Mouse (Mus musculus): ENCODE measurements at regions not wholly inside any gene's neighbourhood (a gene's known extent, or its start where the extent isn't known, plus 50 kb on each side); places are given as distances from the start of the nearest gene placed in this dataset.

DNA sequence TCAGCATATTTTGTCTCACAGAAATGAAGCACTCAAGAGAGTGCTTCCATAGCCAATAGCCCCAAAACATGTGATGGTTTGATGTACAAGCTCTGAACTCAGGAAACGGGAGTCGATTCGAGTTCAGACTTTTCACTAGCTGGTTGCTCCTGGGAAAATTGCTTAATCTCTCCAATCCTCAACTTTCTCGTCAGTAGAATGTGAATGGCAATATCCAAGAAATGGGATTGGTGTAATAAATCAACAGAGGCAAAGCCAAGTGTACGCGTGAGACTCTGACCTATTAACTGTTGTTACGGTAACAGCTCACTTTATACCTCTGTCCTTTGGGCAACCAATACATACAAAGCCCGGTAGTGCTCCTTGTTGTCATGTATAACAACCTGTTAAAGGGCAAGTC is 94.6 kb downstream of the Cog6 start:
- no peak for DNase-seq
- H3K4me3 ChIP-seq (ENCODE audit: low read depth, low read length): no peak overlapping the region
- WGBS (ENCODE audit: insufficient replicate concordance): 85% methylated on average over 8 of the region's 8 CpGs
- no peak overlapping the region for H3K4me2 ChIP-seq (ENCODE audit: low read depth, low read length)
- H3K9ac ChIP-seq (replicated peaks): no peak overlapping the region
- no peaks in the 10 kb centered on the region; the same call in 1 of the 2 replicates for H3K4me1 ChIP-seq (ENCODE audit: insufficient read depth)
- H3K36me3 ChIP-seq (replicated peaks; ENCODE audit: insufficient read depth, low read length): no peaks in the 10 kb centered on the region
- peaks cover 2% of the 10 kb centered on the region; the same call in 1 of the 2 replicates for H3K9me3 ChIP-seq (ENCODE audit: low read length)
- TF ChIP-seq EP300 (IDR thresholded peaks at IDR 0.05; ENCODE audit: low read depth) (no peak), CTCF (IDR thresholded peaks at IDR 0.05; ENCODE audit: low read depth) (no peak)
- no peak overlapping the region for H3K27ac ChIP-seq (ENCODE audit: low read depth)
- ATAC-seq: no peak
- H3K27me3 ChIP-seq (ENCODE audit: insufficient read depth, low read length): no peaks in the 10 kb centered on the region

DNA sequence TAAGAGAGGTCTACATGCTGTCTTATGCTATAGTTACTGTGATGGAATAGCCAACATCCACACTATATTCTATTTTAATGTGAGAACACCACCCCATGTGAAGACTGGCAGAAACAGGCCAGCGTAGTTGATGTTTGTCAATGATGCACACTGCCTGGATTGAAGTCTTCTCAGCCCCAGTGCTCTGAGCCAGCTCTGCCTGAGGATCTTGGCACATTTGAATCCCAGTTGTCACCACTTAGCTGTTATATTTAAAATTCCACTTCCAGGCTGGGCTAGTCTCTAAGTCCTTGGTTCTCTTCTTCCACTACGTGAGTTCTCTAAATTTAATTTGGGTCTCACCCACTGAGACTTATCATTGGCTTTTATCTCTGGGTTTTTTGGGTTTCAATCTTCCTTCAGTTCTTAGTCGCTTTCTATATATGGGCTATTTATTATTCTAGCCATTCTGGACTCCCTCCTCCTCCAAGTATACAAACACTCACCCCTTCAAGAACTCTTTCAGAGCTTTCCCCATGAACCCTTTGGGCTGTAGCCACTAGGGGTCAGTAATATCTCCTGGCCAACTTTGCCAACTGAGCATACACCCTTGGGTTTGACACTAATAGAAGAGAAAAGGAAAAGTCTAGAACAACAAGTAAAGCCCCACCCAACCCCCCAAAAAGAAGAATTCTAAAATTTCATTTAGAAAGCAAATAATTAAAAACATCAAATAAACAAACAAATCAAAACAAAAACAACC is 110.0 kb downstream of the Cog6 start:
- no peaks in the 10 kb centered on the region for H3K27me3 ChIP-seq (ENCODE audit: insufficient read depth, low read length)
- WGBS (ENCODE audit: insufficient replicate concordance): 78% methylated on average over 3 of the region's 3 CpGs
- H3K4me2 ChIP-seq (ENCODE audit: low read depth, low read length): no peak overlapping the region
- H3K9ac ChIP-seq (replicated peaks): no peak overlapping the region
- no peak overlapping the region for H3K4me3 ChIP-seq (ENCODE audit: low read depth, low read length)
- H3K9me3 ChIP-seq (ENCODE audit: low read length): peaks cover 6% of the 10 kb centered on the region
- ATAC-seq (no peak), DNase-seq (no peak)
- H3K27ac ChIP-seq (ENCODE audit: low read depth): no peak overlapping the region
- H3K4me1 ChIP-seq (ENCODE audit: insufficient read depth): no peaks in the 10 kb centered on the region
- no peak for TF ChIP-seq EP300 (IDR thresholded peaks at IDR 0.05; ENCODE audit: low read depth)
- TF ChIP-seq CTCF (IDR thresholded peaks at IDR 0.05; ENCODE audit: low read depth): peak; percentile 42
- no peaks in the 10 kb centered on the region for H3K36me3 ChIP-seq (replicated peaks; ENCODE audit: insufficient read depth, low read length)

DNA sequence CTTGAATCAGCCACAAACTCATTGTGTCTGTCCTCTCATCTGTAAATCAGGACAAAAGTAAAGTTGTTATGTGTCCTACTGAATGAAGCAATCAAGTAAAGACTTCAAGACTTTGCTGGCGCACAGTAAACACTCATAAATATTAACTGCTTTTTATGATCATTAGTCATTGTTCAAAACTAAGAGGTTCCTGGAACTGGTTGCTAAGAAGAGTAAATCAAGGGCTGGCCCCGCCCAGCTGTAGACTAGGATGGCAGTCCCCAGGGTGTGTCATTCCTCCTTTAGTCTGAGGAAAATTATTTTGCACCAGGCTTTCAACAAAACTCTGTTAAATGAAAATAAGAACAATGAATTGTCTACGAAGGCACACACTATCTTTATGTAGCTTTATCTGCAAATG is 113.0 kb downstream of the Cog6 start:
- H3K9ac ChIP-seq (replicated peaks): no peak overlapping the region
- no peak for TF ChIP-seq CTCF (IDR thresholded peaks at IDR 0.05; ENCODE audit: low read depth)
- TF ChIP-seq EP300 (IDR thresholded peaks at IDR 0.05; ENCODE audit: low read depth): no peak
- H3K4me1 ChIP-seq (ENCODE audit: insufficient read depth): no peaks in the 10 kb centered on the region
- no peaks in the 10 kb centered on the region for H3K9me3 ChIP-seq (ENCODE audit: low read length)
- ATAC-seq (no peak), DNase-seq (no peak)
- WGBS (ENCODE audit: insufficient replicate concordance): 69% methylated on average over 3 of the region's 3 CpGs
- H3K27me3 ChIP-seq (ENCODE audit: insufficient read depth, low read length): no peaks in the 10 kb centered on the region
- no peak overlapping the region for H3K4me2 ChIP-seq (ENCODE audit: low read depth, low read length)
- H3K36me3 ChIP-seq (replicated peaks; ENCODE audit: insufficient read depth, low read length): no peaks in the 10 kb centered on the region
- no peak overlapping the region for H3K27ac ChIP-seq (ENCODE audit: low read depth)
- H3K4me3 ChIP-seq (ENCODE audit: low read depth, low read length): no peak overlapping the region

DNA sequence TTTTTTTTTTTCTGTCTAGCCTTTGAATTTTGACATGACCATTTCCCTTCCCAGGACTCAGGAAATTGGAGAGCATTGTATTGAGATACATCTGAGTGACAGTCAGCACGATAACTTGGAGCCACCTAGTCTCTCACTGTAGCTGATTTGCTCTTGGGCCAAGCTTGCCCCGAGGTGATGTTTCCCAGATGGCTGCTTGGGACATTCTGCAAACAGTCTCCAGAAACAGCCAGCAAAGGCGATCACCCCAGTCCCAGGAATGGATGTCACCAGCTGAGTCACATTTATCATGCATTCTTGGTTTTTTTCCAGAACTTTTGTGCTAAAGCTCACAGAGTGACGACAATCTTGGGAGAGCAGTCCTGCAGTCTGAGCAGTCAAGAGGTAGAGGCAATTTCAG is 119.4 kb downstream of the Cog6 start:
- ATAC-seq (no peak), DNase-seq (peak; percentile 16)
- Histone ChIP-seq H3K9me3 (ENCODE audit: low read length) (no peaks in the 10 kb centered on the region), H3K4me1 (ENCODE audit: insufficient read depth) (no peaks in the 10 kb centered on the region), H3K4me3 (ENCODE audit: low read depth, low read length) (no peak overlapping the region), H3K4me2 (ENCODE audit: low read depth, low read length) (no peak overlapping the region), H3K27ac (ENCODE audit: low read depth) (no peak overlapping the region), H3K9ac (replicated peaks) (no peak overlapping the region), H3K27me3 (ENCODE audit: insufficient read depth, low read length) (no peaks in the 10 kb centered on the region), H3K36me3 (replicated peaks; ENCODE audit: insufficient read depth, low read length) (no peaks in the 10 kb centered on the region)
- 57% methylated on average over 4 of the region's 4 CpGs for WGBS (ENCODE audit: insufficient replicate concordance)
- no peak for TF ChIP-seq EP300 (IDR thresholded peaks at IDR 0.05; ENCODE audit: low read depth)
- no peak for TF ChIP-seq CTCF (IDR thresholded peaks at IDR 0.05; ENCODE audit: low read depth)

DNA sequence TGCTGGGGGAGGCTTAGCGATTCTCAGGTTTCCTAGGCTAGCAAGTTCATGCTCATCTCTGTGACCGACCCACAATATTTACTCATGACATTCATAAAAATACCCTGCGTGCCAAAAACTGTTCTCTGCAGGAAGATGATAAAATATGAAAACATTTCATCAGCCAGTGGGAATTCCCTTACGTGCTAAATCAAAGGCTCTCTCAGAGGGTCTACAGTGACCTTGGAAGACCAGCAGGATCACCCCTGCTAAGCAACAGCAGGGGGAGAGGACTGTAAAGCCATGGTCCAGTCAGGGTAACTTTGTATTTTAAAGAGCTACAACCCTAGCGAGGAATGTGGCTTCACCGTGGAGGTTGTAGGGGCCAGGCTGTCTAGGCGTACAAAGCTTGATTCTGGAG is 120.6 kb downstream of the Cog6 start:
- H3K27ac ChIP-seq (ENCODE audit: low read depth): no peak overlapping the region
- no peak for ATAC-seq

DNA sequence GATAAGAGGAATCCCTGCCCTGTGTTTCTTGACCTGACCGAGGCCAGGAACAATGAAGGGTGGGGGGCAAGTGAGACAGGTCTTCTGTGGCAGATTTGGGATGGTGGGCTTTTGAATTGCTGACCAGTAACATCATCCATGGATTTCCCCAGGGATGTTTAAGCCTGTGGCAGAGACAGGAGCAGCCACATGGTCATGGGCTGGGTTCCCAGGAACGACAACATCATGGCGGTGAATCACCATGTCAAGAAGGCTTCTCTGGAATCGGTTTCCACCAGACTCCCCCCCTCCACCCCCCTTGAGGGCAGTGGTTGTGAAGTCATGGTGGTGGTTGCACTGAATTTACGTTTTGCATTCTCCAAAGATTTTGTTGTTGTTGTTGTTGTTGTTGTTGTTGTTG is 121.3 kb downstream of the Cog6 start:
- Histone ChIP-seq H3K4me1 (ENCODE audit: insufficient read depth) (no peaks in the 10 kb centered on the region), H3K36me3 (replicated peaks; ENCODE audit: insufficient read depth, low read length) (no peaks in the 10 kb centered on the region), H3K27ac (ENCODE audit: low read depth) (no peak overlapping the region), H3K9me3 (ENCODE audit: low read length) (no peaks in the 10 kb centered on the region), H3K4me2 (ENCODE audit: low read depth, low read length) (no peak overlapping the region), H3K27me3 (ENCODE audit: insufficient read depth, low read length) (no peaks in the 10 kb centered on the region), H3K9ac (replicated peaks) (no peak overlapping the region), H3K4me3 (ENCODE audit: low read depth, low read length) (no peak overlapping the region)
- TF ChIP-seq CTCF (IDR thresholded peaks at IDR 0.05; ENCODE audit: low read depth) (no peak), EP300 (IDR thresholded peaks at IDR 0.05; ENCODE audit: low read depth) (no peak)
- no peak for ATAC-seq
- WGBS (ENCODE audit: insufficient replicate concordance): 80% methylated on average over 5 of the region's 5 CpGs
- no peak for DNase-seq

More for the DNA sequence above, 120.6 kb downstream of the Cog6 start:
- Histone ChIP-seq H3K4me2 (ENCODE audit: low read depth, low read length) (no peak overlapping the region), H3K9me3 (ENCODE audit: low read length) (no peaks in the 10 kb centered on the region), H3K4me1 (ENCODE audit: insufficient read depth) (no peaks in the 10 kb centered on the region), H3K4me3 (ENCODE audit: low read depth, low read length) (no peak overlapping the region), H3K9ac (replicated peaks) (no peak overlapping the region), H3K36me3 (replicated peaks; ENCODE audit: insufficient read depth, low read length) (no peaks in the 10 kb centered on the region), H3K27me3 (ENCODE audit: insufficient read depth, low read length) (no peaks in the 10 kb centered on the region)
- TF ChIP-seq EP300 (IDR thresholded peaks at IDR 0.05; ENCODE audit: low read depth) (no peak), CTCF (IDR thresholded peaks at IDR 0.05; ENCODE audit: low read depth) (no peak)
- DNase-seq: no peak
- WGBS (ENCODE audit: insufficient replicate concordance): 78% methylated on average over 7 of the region's 7 CpGs

All from liver, postnatal 0 days (tissue).